Mouse (Mus musculus): ENCODE data around the gene Gm8897.
"Not testable (repeated sequence)": the region's sequence is repeated elsewhere in the genome, so short reads cannot be mapped to it uniquely, and the experiment has no call there.

The Gm8897 gene

GRCm38 (mm10) chr5:11416118-11416517 is at the start of gene Gm8897:
Gene Gm8897, plus strand, starts transcription at chr5:11416418.
- not testable (repeated sequence) for DNase-seq (ENCODE audit: low read depth, low spot score)

GRCm38 (mm10) chr5:11416691-11417090 is 473 bp downstream of the Gm8897 start:
- DNase-seq (ENCODE audit: low read depth, low spot score): not testable (repeated sequence)

All from mesoderm, embryonic 11.5 days (tissue).